8 mouse cellular contexts compared by ENCODE assay signal in the genomic region with DNA sequence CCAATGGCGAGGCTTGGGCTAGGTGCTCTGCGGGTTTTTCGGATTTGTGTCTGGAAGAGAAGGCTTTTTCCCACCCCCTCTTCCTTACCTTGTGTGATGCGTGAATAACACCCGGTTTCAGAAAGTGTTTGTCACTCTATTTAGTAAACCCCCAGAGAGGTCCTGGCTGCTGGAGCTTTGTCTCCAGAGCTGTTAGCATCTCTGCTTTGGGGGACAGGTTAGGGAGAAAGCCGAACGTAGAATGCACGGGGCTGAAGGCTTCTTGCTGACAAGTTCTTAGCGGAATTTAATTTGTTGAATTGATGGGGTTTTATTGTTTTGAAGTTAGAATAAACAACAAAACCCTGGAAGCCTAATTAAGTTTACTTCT. TPM values are rescaled to one million over a fixed set of nuclear protein-coding genes. Genes with fewer than 3 reads are reported as not detected.
DNase-seq lines count a peak whose midpoint lies in the region; ATAC-seq and TF ChIP-seq lines count a peak whose summit lies in the region.

No protein-coding gene starts in this region.

- no peaks in the 10 kb centered on the region for H3K9me3 ChIP-seq in forebrain, embryonic 10.5 days
- no peaks in the 10 kb centered on the region for H3K9me3 ChIP-seq in liver, embryonic 11.5 days (ENCODE audit: control insufficient read depth, low read length)
- H3K9me3 ChIP-seq in stomach, postnatal 0 days (ENCODE audit: control insufficient read depth, low read length): no peaks in the 10 kb centered on the region

- under 1% methylated on average over 9 of the region's 9 CpGs for WGBS in thymus, adult 2 months
- under 1% methylated on average over 9 of the region's 9 CpGs for WGBS in forebrain, embryonic 10.5 days
- 0% methylated on average over 9 of the region's 9 CpGs for WGBS in liver, embryonic 11.5 days
- 0% methylated on average over 9 of the region's 9 CpGs for WGBS in stomach, postnatal 0 days

- H3K36me3 ChIP-seq in thymus, adult 2 months (ENCODE audit: control insufficient read depth, insufficient read depth, low read length): no peaks in the 10 kb centered on the region
- peaks cover 23% of the 10 kb centered on the region for H3K36me3 ChIP-seq in forebrain, embryonic 10.5 days (replicated peaks)
- H3K36me3 ChIP-seq in liver, embryonic 11.5 days (ENCODE audit: control insufficient read depth, insufficient read depth, low read length): no peaks in the 10 kb centered on the region
- H3K36me3 ChIP-seq in stomach, postnatal 0 days (ENCODE audit: control insufficient read depth, insufficient read depth, low read length): no peaks in the 10 kb centered on the region

- peak; percentile 48 for ATAC-seq in liver, embryonic 11.5 days (replicated peaks; ENCODE audit: low FRiP score)
- peak; percentile 58 for ATAC-seq in stomach, postnatal 0 days (ENCODE audit: low FRiP score, low TSS enrichment)

- peak overlapping the region; percentile 71 for H3K9ac ChIP-seq in liver, embryonic 11.5 days (ENCODE audit: low read depth, low read length)
- H3K9ac ChIP-seq in stomach, postnatal 0 days (ENCODE audit: low read length): peak overlapping the region; percentile 84

- no peak for TF ChIP-seq EP300 in stomach, postnatal 0 days (optimal IDR thresholded peaks at IDR 0.05)

- no peaks in the 10 kb centered on the region for H3K27me3 ChIP-seq in thymus, adult 2 months (ENCODE audit: control insufficient read depth, insufficient read depth, low read length)
- no peaks in the 10 kb centered on the region for H3K27me3 ChIP-seq in forebrain, embryonic 10.5 days (ENCODE audit: poor library complexity, severe bottlenecking)
- no peaks in the 10 kb centered on the region for H3K27me3 ChIP-seq in liver, embryonic 11.5 days (replicated peaks; ENCODE audit: control insufficient read depth, insufficient read depth, low read length)
- H3K27me3 ChIP-seq in stomach, postnatal 0 days (ENCODE audit: control insufficient read depth, insufficient read depth, low read length): no peaks in the 10 kb centered on the region

- no peaks in the 10 kb centered on the region for H3K4me1 ChIP-seq in thymus, adult 2 months (replicated peaks; ENCODE audit: control insufficient read depth, insufficient read depth, low read length)
- peaks cover 4% of the 10 kb centered on the region; the same call in 1 of the 2 replicates for H3K4me1 ChIP-seq in forebrain, embryonic 10.5 days
- no peaks in the 10 kb centered on the region for H3K4me1 ChIP-seq in liver, embryonic 11.5 days (replicated peaks; ENCODE audit: control insufficient read depth, insufficient read depth, low read length)
- H3K4me1 ChIP-seq in stomach, postnatal 0 days (replicated peaks; ENCODE audit: control insufficient read depth, insufficient read depth): no peaks in the 10 kb centered on the region

- no peak for TF ChIP-seq POLR2A in thymus, adult 2 months (IDR thresholded peaks at IDR 0.05; ENCODE audit: control insufficient read depth, extremely low read depth, insufficient read depth, low read length, poor library complexity)

- no peak; the same call in 1 of the 2 replicates for TF ChIP-seq CTCF in thymus, adult 2 months (IDR thresholded peaks at IDR 0.05; ENCODE audit: borderline replicate concordance, control insufficient read depth, extremely low read depth, insufficient read depth, low read length, poor library complexity)
- TF ChIP-seq CTCF in stomach, postnatal 0 days (IDR thresholded peaks at IDR 0.05; ENCODE audit: low read depth): no peak

- peak overlapping the region; percentile 58 for H3K4me2 ChIP-seq in liver, embryonic 11.5 days
- H3K4me2 ChIP-seq in stomach, postnatal 0 days (replicated peaks; ENCODE audit: low read depth): peak overlapping the region; percentile 70

- peak overlapping the region; percentile 94 for H3K4me3 ChIP-seq in thymus, adult 2 months (ENCODE audit: control insufficient read depth, insufficient read depth, low read length)
- H3K4me3 ChIP-seq in forebrain, embryonic 10.5 days: peak overlapping the region; percentile 92
- H3K4me3 ChIP-seq in liver, embryonic 11.5 days (ENCODE audit: low read depth, low read length): peak overlapping the region; percentile 89
- peak overlapping the region; percentile 88 for H3K4me3 ChIP-seq in stomach, postnatal 0 days (ENCODE audit: low read depth, low read length)

- no peak for DNase-seq in thymus, adult 2 months
- no peak for DNase-seq in thymus, postnatal 25 days
- no peak for DNase-seq in forebrain, embryonic 10.5 days (ENCODE audit: extremely low spot score, low spot score)
- no peak for DNase-seq in liver, embryonic 11.5 days (ENCODE audit: low spot score)
- no peak for DNase-seq in stomach, postnatal 0 days (ENCODE audit: low spot score)
- no peak for DNase-seq in urinary bladder, postnatal 10 days (ENCODE audit: low spot score)
- no peak for DNase-seq in right cerebral cortex, adult 2 months (ENCODE audit: low spot score in 2 of 2)
- no peak for DNase-seq in testis, postnatal 10 days (ENCODE audit: low spot score)

- peak overlapping the region; percentile 1; the same call in 1 of the 2 replicates for H3K27ac ChIP-seq in thymus, adult 2 months (ENCODE audit: control insufficient read depth, insufficient read depth, low read length)
- peak overlapping the region; percentile 93 for H3K27ac ChIP-seq in forebrain, embryonic 10.5 days
- peak overlapping the region; percentile 65 for H3K27ac ChIP-seq in liver, embryonic 11.5 days (ENCODE audit: low read depth, low read length)
- H3K27ac ChIP-seq in stomach, postnatal 0 days (replicated peaks): peak overlapping the region; percentile 80

RNA-seq across cellular contexts. Expression of a gene that starts 8.0 kb away (rescaled TPM):
- polyA plus RNA-seq in thymus, adult 2 months (2012; rRNA removed): 9.5 and 10.2 TPM in 2 replicates
- polyA plus RNA-seq in forebrain, embryonic 10.5 days (2016; fragmentation: Nextera tagmentation; extraction: Ambion mirVana): 21.5 and 22.1 TPM in 2 replicates
- polyA plus RNA-seq in liver, embryonic 11.5 days (2014; fragmentation: Nextera tagmentation; extraction: Ambion mirVana): 17.1 and 17.5 TPM in 2 replicates
- polyA plus RNA-seq in stomach, postnatal 0 days (2015; fragmentation: Nextera tagmentation; extraction: Ambion mirVana): 4.9 and 5.7 TPM in 2 replicates

RNA-seq across cellular contexts. Expression of a gene that starts 41.9 kb away (rescaled TPM):
- 5.8 and 12.1 TPM in 2 replicates for polyA plus RNA-seq in thymus, adult 2 months (2012; rRNA removed)
- polyA plus RNA-seq in forebrain, embryonic 10.5 days (2016; fragmentation: Nextera tagmentation; extraction: Ambion mirVana): 14.2 and 14.8 TPM in 2 replicates
- 20.8 and 26.9 TPM in 2 replicates for polyA plus RNA-seq in liver, embryonic 11.5 days (2014; fragmentation: Nextera tagmentation; extraction: Ambion mirVana)
- 27.3 and 29.1 TPM in 2 replicates for polyA plus RNA-seq in stomach, postnatal 0 days (2015; fragmentation: Nextera tagmentation; extraction: Ambion mirVana)

RNA-seq across cellular contexts. Expression of a gene that starts 50.6 kb away (rescaled TPM):
- 21.7 and 26.3 TPM in 2 replicates for polyA plus RNA-seq in thymus, adult 2 months (2012; rRNA removed)
- polyA plus RNA-seq in forebrain, embryonic 10.5 days (2016; fragmentation: Nextera tagmentation; extraction: Ambion mirVana): 116 and 118 TPM in 2 replicates
- polyA plus RNA-seq in liver, embryonic 11.5 days (2014; fragmentation: Nextera tagmentation; extraction: Ambion mirVana): 63.4 and 72.4 TPM in 2 replicates
- 37.3 and 43.9 TPM in 2 replicates for polyA plus RNA-seq in stomach, postnatal 0 days (2015; fragmentation: Nextera tagmentation; extraction: Ambion mirVana)

Comparison
In these comparisons a context has a peak if more than half of its experiments do, and no peak if none do; other contexts are left out.
1. H3K27ac ChIP-seq: peak in every context shown above with its lines; median percentile 93 in forebrain, embryonic 10.5 days; 80 in stomach, postnatal 0 days; 65 in liver, embryonic 11.5 days; 1 in thymus, adult 2 months.